Mouse (Mus musculus) ES-Bruce4 (cell line): ENCODE results near the gene Cygb. TPM values are rescaled to one million over a fixed set of nuclear protein-coding genes. Genes with fewer than 3 reads are reported as not detected.
"Not testable (repeated sequence)": the region's sequence is repeated elsewhere in the genome, so short reads cannot be mapped to it uniquely, and the experiment has no call there.

ENCODE experiments used
- H3K27ac ChIP-seq: 2 replicates; pipeline ENCODE4 v1.5.1; 2012; ENCODE audit warnings: low read length, inconsistent platforms; ENCODE audit not compliant: insufficient read depth
- H3K27me3 ChIP-seq: 2 replicates; pipeline ENCODE4 v1.6.1; 2012; ENCODE audit warnings: mild to moderate bottlenecking, low read length, inconsistent platforms; ENCODE audit not compliant: control insufficient read depth, poor library complexity, insufficient read depth, severe bottlenecking
- H3K36me3 ChIP-seq: 2 replicates; pipeline ENCODE4 v1.6.1; 2012; ENCODE audit warnings: inconsistent platforms, mild to moderate bottlenecking, low read length, moderate library complexity; ENCODE audit not compliant: control insufficient read depth, poor library complexity, insufficient read depth, severe bottlenecking
- H3K4me1 ChIP-seq: one replicate; pipeline ENCODE4 v1.8.1; 2011; ENCODE audit warnings: low read length; ENCODE audit not compliant: control insufficient read depth, insufficient read depth
- H3K4me3 ChIP-seq: 2 replicates; pipeline ENCODE4 v1.5.1; 2011; ENCODE audit warnings: low read depth, mild to moderate bottlenecking, low read length
- H3K9ac ChIP-seq: 2 replicates; pipeline ENCODE4 v1.6.1; 2012; ENCODE audit warnings: low read depth, mild to moderate bottlenecking, inconsistent platforms; ENCODE audit not compliant: poor library complexity, severe bottlenecking
- H3K9me3 ChIP-seq: replicated peaks from 2 replicates; pipeline ENCODE4 v1.6.1; 2012; ENCODE audit warnings: mild to moderate bottlenecking, low read length, inconsistent platforms; ENCODE audit not compliant: control insufficient read depth, poor library complexity, insufficient read depth, severe bottlenecking
- CTCF ChIP-seq: IDR thresholded peaks from one replicate; pipeline ENCODE4 v1.8.1; 2011; ENCODE audit warnings: low read depth, low read length
- EP300 ChIP-seq: IDR thresholded peaks from 2 replicates; pipeline ENCODE4 v1.6.1; 2011; ENCODE audit warnings: low read depth, low read length; ENCODE audit not compliant: insufficient read depth
- POLR2A ChIP-seq: IDR thresholded peaks from one replicate; pipeline ENCODE4 v1.8.1; 2011; ENCODE audit warnings: low read length; ENCODE audit not compliant: insufficient read depth
- polyA plus RNA-seq: library from polyadenylated mRNA; stranded (reverse); fragments of >200 nt; gene quantifications from 2 replicates; pipeline ENCODE4 v1.2.4, GENCODE M21; 2011; ENCODE audit warnings: low read depth; ENCODE audit not compliant: missing spikeins, insufficient read depth, insufficient read length

The Cygb gene
- polyA plus RNA-seq, 1 experiment = not detected

- H3K27ac ChIP-seq = no peak overlapping the region
- no peaks in the 10 kb centered on the region for H3K27me3 ChIP-seq
- no peak overlapping the region for H3K9ac ChIP-seq
- H3K9me3 ChIP-seq = no peaks in the 10 kb centered on the region
- TF ChIP-seq EP300 (no peak), CTCF (no peak), POLR2A (no peak)
- H3K4me3 ChIP-seq = no peak overlapping the region
- H3K36me3 ChIP-seq = peaks cover 12% of the 10 kb centered on the region
- H3K4me1 ChIP-seq = no peaks in the 10 kb centered on the region
These were observed 14.3 kb upstream of the Cygb start for GRCm38 (mm10) chr11:116668381-116668825.

- H3K9ac ChIP-seq = no peak overlapping the region
- no peak overlapping the region for H3K27ac ChIP-seq
- peaks cover 7% of the 10 kb centered on the region for H3K36me3 ChIP-seq
- no peaks in the 10 kb centered on the region for H3K27me3 ChIP-seq
- H3K4me1 ChIP-seq = no peaks in the 10 kb centered on the region
- TF ChIP-seq EP300 = no peak
- no peak overlapping the region for H3K4me3 ChIP-seq
- H3K9me3 ChIP-seq = no peaks in the 10 kb centered on the region
These were observed 13.8 kb upstream of the Cygb start for GRCm38 (mm10) chr11:116667930-116668329.

GRCm38 (mm10) chr11:116667012-116667411, 12.9 kb upstream of the Cygb start:
- not testable (repeated sequence) for H3K4me1 ChIP-seq, H3K27ac ChIP-seq, H3K4me3 ChIP-seq, H3K27me3 ChIP-seq, H3K9ac ChIP-seq, H3K36me3 ChIP-seq, H3K9me3 ChIP-seq

GRCm38 (mm10) chr11:116666566-116666965, 12.5 kb upstream of the Cygb start:
- Histone ChIP-seq H3K4me1 (no peaks in the 10 kb centered on the region), H3K27ac (no peak overlapping the region), H3K9ac (no peak overlapping the region), H3K27me3 (no peaks in the 10 kb centered on the region), H3K36me3 (no peaks in the 10 kb centered on the region), H3K4me3 (no peak overlapping the region), H3K9me3 (no peaks in the 10 kb centered on the region)
- TF ChIP-seq CTCF (no peak), POLR2A (no peak), EP300 (no peak)

GRCm38 (mm10) chr11:116665289-116665688, 11.2 kb upstream of the Cygb start:
- Histone ChIP-seq H3K4me3 (no peak overlapping the region), H3K4me1 (no peaks in the 10 kb centered on the region), H3K9me3 (no peaks in the 10 kb centered on the region), H3K27me3 (no peaks in the 10 kb centered on the region), H3K36me3 (no peaks in the 10 kb centered on the region), H3K9ac (no peak overlapping the region), H3K27ac (no peak overlapping the region)
- no peak for TF ChIP-seq CTCF
- TF ChIP-seq EP300 = no peak
- TF ChIP-seq POLR2A = no peak

GRCm38 (mm10) chr11:116661948-116662377, 7.8 kb upstream of the Cygb start:
- Histone ChIP-seq H3K9ac (no peak overlapping the region), H3K4me3 (no peak overlapping the region), H3K27me3 (no peaks in the 10 kb centered on the region), H3K27ac (no peak overlapping the region), H3K4me1 (no peaks in the 10 kb centered on the region), H3K9me3 (no peaks in the 10 kb centered on the region), H3K36me3 (no peaks in the 10 kb centered on the region)
- TF ChIP-seq CTCF (no peak), EP300 (no peak), POLR2A (no peak)
